Mouse (Mus musculus) hindbrain, embryonic 16.5 days (tissue): ENCODE results near the gene 1700088E04Rik. TPM values are rescaled to one million over a fixed set of nuclear protein-coding genes. Genes with fewer than 3 reads are reported as not detected.

ENCODE experiments used
- ATAC-seq: fragments of 200-750 bp; cut with Nextera tagmentation; 2 replicates; pipeline ENCODE4 v1.8.0; 2017; ENCODE audit warnings: moderate TSS enrichment, moderate library complexity
- H3K27ac ChIP-seq: fragments of 300-500 bp; sonication (generic); 2 replicates; pipeline ENCODE4 v1.5.1; 2014; ENCODE audit warnings: low read depth, mild to moderate bottlenecking, control low read depth, low read length, moderate library complexity
- H3K27me3 ChIP-seq: fragments of 300-500 bp; sonication (generic); replicated peaks from 2 replicates; pipeline ENCODE4 v1.6.1; 2014; ENCODE audit warnings: low read length; ENCODE audit not compliant: control insufficient read depth, insufficient read depth
- H3K36me3 ChIP-seq: fragments of 300-500 bp; sonication (generic); 2 replicates; pipeline ENCODE4 v1.6.1; 2014; ENCODE audit warnings: mild to moderate bottlenecking, low read length, moderate library complexity, mixed read lengths; ENCODE audit not compliant: control insufficient read depth, insufficient read depth
- H3K4me1 ChIP-seq: fragments of 300-500 bp; sonication (generic); 2 replicates; pipeline ENCODE4 v1.6.1; 2014; ENCODE audit warnings: low read depth, low read length; ENCODE audit not compliant: control insufficient read depth, insufficient read depth
- H3K4me2 ChIP-seq: fragments of 300-500 bp; sonication (generic); 2 replicates; pipeline ENCODE4 v1.6.1; 2014; ENCODE audit warnings: mild to moderate bottlenecking, low read length, control low read depth, moderate library complexity
- H3K4me3 ChIP-seq: fragments of 300-500 bp; sonication (generic); 2 replicates; pipeline ENCODE4 v1.5.1; 2014; ENCODE audit warnings: mild to moderate bottlenecking, low read length, control low read depth, moderate library complexity
- H3K9ac ChIP-seq: fragments of 300-500 bp; sonication (generic); 2 replicates; pipeline ENCODE4 v1.6.1; 2014; ENCODE audit warnings: low read depth, mild to moderate bottlenecking, control low read depth, low read length, moderate library complexity
- H3K9me3 ChIP-seq: fragments of 300-500 bp; sonication (generic); 2 replicates; pipeline ENCODE4 v1.6.1; 2014; ENCODE audit warnings: mild to moderate bottlenecking, low read length, moderate library complexity; ENCODE audit not compliant: control insufficient read depth
- WGBS: fragments of 180-500 bp; shearing (Covaris S2); extraction: QIAGEN DNeasy Blood & Tissue Kit; methylation state at CpG from one replicate; pipeline ENCODE4 v1.1.7; 2014; 5-methylcytosine and 5-hydroxymethylcytosine counted together
- polyA plus RNA-seq: library from polyadenylated mRNA; unstranded; fragments of >200 nt; fragmentation: Nextera tagmentation; extraction: Ambion mirVana; gene quantifications from 2 replicates; pipeline ENCODE4 v1.2.1, GENCODE M21; 2015

1700088E04Rik gene
- polyA plus RNA-seq, 1 experiment from 2014 or later: 20.2 TPM

DNA sequence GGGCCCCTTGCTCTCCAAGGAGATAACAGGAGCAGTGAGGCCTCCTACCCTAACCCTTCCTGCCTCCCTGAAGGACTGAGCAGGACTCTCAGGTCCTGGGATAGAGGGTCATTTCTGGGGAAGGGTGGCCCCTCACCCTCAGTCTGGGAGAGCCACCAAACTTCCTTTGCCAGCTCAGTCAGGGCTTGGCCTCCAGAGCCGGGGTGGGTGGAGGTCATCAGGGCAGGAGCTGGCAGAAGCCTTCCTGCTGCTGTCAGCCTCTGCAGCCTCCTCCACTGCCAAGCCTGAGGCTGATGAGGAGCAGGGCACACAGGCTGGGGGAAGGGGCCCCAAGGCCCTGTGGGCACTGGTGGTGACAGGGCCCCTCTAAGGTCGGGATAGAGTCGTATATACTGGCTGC, 14.5 kb upstream of the 1700088E04Rik start:
- no peaks in the 10 kb centered on the region for H3K9me3 ChIP-seq
- peaks cover 4% of the 10 kb centered on the region; the same call in 1 of the 2 replicates for H3K36me3 ChIP-seq
- no peaks in the 10 kb centered on the region for H3K27me3 ChIP-seq
- H3K4me2 ChIP-seq: no peak overlapping the region
- no peak overlapping the region for H3K4me3 ChIP-seq
- no peak overlapping the region for H3K27ac ChIP-seq
- 32% methylated on average over 3 of the region's 3 CpGs for WGBS
- no peak overlapping the region for H3K9ac ChIP-seq
- H3K4me1 ChIP-seq: peaks cover 3% of the 10 kb centered on the region; the same call in 1 of the 2 replicates
- ATAC-seq: no peak

- ATAC-seq: no peak
- Histone ChIP-seq H3K27me3 (no peaks in the 10 kb centered on the region), H3K9me3 (no peaks in the 10 kb centered on the region), H3K4me2 (no peak overlapping the region), H3K36me3 (peaks cover 8% of the 10 kb centered on the region), H3K4me1 (peaks cover 3% of the 10 kb centered on the region; the same call in 1 of the 2 replicates), H3K27ac (peak overlapping the region; percentile 68), H3K9ac (no peak overlapping the region), H3K4me3 (no peak overlapping the region)
- WGBS: 54% methylated on average over 6 of the region's 6 CpGs
Measured at GRCm38 (mm10) chr15:79152709-79153108, 11.7 kb upstream of the 1700088E04Rik start.

DNA sequence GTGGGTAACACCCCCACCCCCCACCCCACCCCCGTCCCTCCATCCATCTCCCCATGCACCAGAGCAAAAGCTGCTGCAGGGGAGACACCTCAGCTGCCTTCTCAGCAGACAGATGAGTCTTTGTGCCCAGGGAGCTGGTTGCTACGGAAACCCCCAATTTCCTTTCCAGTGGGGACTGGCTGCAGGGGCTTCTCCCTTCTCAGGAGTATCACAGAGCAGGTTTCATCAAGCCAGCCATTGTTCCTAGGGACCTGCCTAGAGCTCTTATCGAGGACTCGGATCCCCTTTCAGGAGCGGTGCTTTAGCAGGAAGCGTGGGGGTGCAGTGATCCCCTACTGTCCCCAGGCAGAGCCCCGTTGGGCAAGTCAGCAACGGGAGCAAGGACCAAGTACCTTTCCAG, 10.8 kb upstream of the 1700088E04Rik start:
- peak; percentile 57 for ATAC-seq
- Histone ChIP-seq H3K9ac (peak overlapping the region; percentile 20; the same call in 1 of the 2 replicates), H3K27me3 (no peaks in the 10 kb centered on the region), H3K4me3 (no peak overlapping the region), H3K4me2 (no peak overlapping the region), H3K9me3 (no peaks in the 10 kb centered on the region), H3K4me1 (peaks cover 3% of the 10 kb centered on the region; the same call in 1 of the 2 replicates), H3K27ac (peak overlapping the region; percentile 68), H3K36me3 (peaks cover 16% of the 10 kb centered on the region)
- 39% methylated on average over 8 of the region's 8 CpGs for WGBS

- H3K4me3 ChIP-seq: no peak overlapping the region
- H3K27ac ChIP-seq: no peak overlapping the region
- H3K4me2 ChIP-seq: no peak overlapping the region
- H3K36me3 ChIP-seq: peaks cover 28% of the 10 kb centered on the region
- H3K9ac ChIP-seq: no peak overlapping the region
- H3K27me3 ChIP-seq: no peaks in the 10 kb centered on the region
- H3K9me3 ChIP-seq: no peaks in the 10 kb centered on the region
- 53% methylated on average over 7 of the region's 7 CpGs for WGBS
- ATAC-seq: peak; percentile 46
- peaks cover 3% of the 10 kb centered on the region; the same call in 1 of the 2 replicates for H3K4me1 ChIP-seq
Measured at GRCm38 (mm10) chr15:79148533-79148932, 7.5 kb upstream of the 1700088E04Rik start.

- Histone ChIP-seq H3K4me3 (no peak overlapping the region), H3K9ac (no peak overlapping the region), H3K9me3 (no peaks in the 10 kb centered on the region), H3K27me3 (no peaks in the 10 kb centered on the region), H3K4me2 (no peak overlapping the region), H3K4me1 (peaks cover 10% of the 10 kb centered on the region), H3K36me3 (peaks cover 24% of the 10 kb centered on the region), H3K27ac (no peak overlapping the region)
- ATAC-seq: no peak
- WGBS: 96% methylated on average over 7 of the region's 7 CpGs
Measured at GRCm38 (mm10) chr15:79145522-79145921, 4.5 kb upstream of the 1700088E04Rik start.

GRCm38 (mm10) chr15:79144021-79144420, 3.0 kb upstream of the 1700088E04Rik start:
- H3K4me3 ChIP-seq: no peak overlapping the region
- 87% methylated on average over 8 of the region's 8 CpGs for WGBS
- no peak for ATAC-seq
- H3K9me3 ChIP-seq: no peaks in the 10 kb centered on the region
- peaks cover 16% of the 10 kb centered on the region for H3K4me1 ChIP-seq
- H3K27me3 ChIP-seq: no peaks in the 10 kb centered on the region
- no peak overlapping the region for H3K27ac ChIP-seq
- no peak overlapping the region for H3K9ac ChIP-seq
- H3K4me2 ChIP-seq: no peak overlapping the region
- H3K36me3 ChIP-seq: peaks cover 24% of the 10 kb centered on the region

GRCm38 (mm10) chr15:79143316-79143715, 2.3 kb upstream of the 1700088E04Rik start:
- WGBS: 84% methylated on average over 12 of the region's 12 CpGs
- H3K4me2 ChIP-seq: no peak overlapping the region
- H3K4me1 ChIP-seq: peaks cover 16% of the 10 kb centered on the region
- no peaks in the 10 kb centered on the region for H3K27me3 ChIP-seq
- ATAC-seq: no peak
- peaks cover 24% of the 10 kb centered on the region for H3K36me3 ChIP-seq
- H3K27ac ChIP-seq: no peak overlapping the region
- H3K9me3 ChIP-seq: no peaks in the 10 kb centered on the region
- no peak overlapping the region for H3K4me3 ChIP-seq
- H3K9ac ChIP-seq: no peak overlapping the region

DNA sequence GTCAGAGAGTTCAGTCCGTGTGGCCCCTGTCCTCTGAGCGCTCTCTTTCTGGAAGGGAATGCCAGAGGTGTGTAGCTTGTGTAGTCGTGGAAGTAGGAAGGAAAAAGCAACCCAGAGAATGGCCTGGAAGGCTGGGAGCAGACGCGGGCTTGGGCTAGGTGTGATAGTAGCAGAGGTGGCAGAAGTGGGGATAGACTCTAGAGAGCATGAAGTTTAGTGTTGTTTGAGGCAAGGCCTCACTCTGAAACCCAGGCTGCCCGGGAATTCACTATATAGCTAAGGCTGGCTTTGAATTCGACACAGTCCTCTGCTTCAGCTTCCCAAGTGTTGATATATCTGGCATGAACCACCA, 489 bp upstream of the 1700088E04Rik start:
- Histone ChIP-seq H3K4me1 (peaks cover 16% of the 10 kb centered on the region), H3K27me3 (no peaks in the 10 kb centered on the region), H3K4me3 (peak overlapping the region; percentile 80), H3K36me3 (peaks cover 10% of the 10 kb centered on the region), H3K27ac (0 out of 2 replicates have a peak overlapping the region, but pooled peaks have one; percentile 9), H3K9ac (peak overlapping the region; percentile 81), H3K9me3 (no peaks in the 10 kb centered on the region), H3K4me2 (peak overlapping the region; percentile 87)
- 0% methylated on average over 7 of the region's 7 CpGs for WGBS
- no peak; the same call in 1 of the 2 replicates for ATAC-seq

GRCm38 (mm10) chr15:79139640-79140039, 1.4 kb downstream of the 1700088E04Rik start:
- no peaks in the 10 kb centered on the region for H3K9me3 ChIP-seq
- no peaks in the 10 kb centered on the region for H3K27me3 ChIP-seq
- no peak overlapping the region for H3K4me2 ChIP-seq
- ATAC-seq: no peak
- no peaks in the 10 kb centered on the region for H3K36me3 ChIP-seq
- no peak overlapping the region for H3K9ac ChIP-seq
- no peak overlapping the region for H3K4me3 ChIP-seq
- H3K27ac ChIP-seq: no peak overlapping the region
- WGBS: 64% methylated on average over 10 of the region's 10 CpGs
- peaks cover 16% of the 10 kb centered on the region for H3K4me1 ChIP-seq
